Mouse (Mus musculus) C2C12 (cell line): ENCODE results near the gene Colgalt1. TPM values are rescaled to one million over a fixed set of nuclear protein-coding genes. Genes with fewer than 3 reads are reported as not detected.

ENCODE experiments used
- H3K27me3 ChIP-seq: one replicate; pipeline ENCODE4 v1.6.1; 2011; ENCODE audit not compliant: control insufficient read depth, insufficient read depth, insufficient read length
- H3K36me3 ChIP-seq: one replicate; pipeline ENCODE4 v1.6.1; 2011; ENCODE audit not compliant: control insufficient read depth, insufficient read depth
- H3K4me3 ChIP-seq: one replicate; pipeline ENCODE4 v1.5.1; 2011; ENCODE audit warnings: mild to moderate bottlenecking, control low read depth; ENCODE audit not compliant: poor library complexity, insufficient read depth, severe bottlenecking
- H3K79me2 ChIP-seq: one replicate; pipeline ENCODE4 v1.6.1; 2011; ENCODE audit not compliant: control insufficient read depth, insufficient read depth
- H3K79me3 ChIP-seq: one replicate; pipeline ENCODE4 v1.6.1; 2011; ENCODE audit warnings: low read depth, control low read depth
- H3ac ChIP-seq: one replicate; pipeline ENCODE3; 2011; ENCODE audit warnings: low read depth; ENCODE audit not compliant: control insufficient read depth, insufficient read length
- CEBPB ChIP-seq: IDR thresholded peaks from one replicate; pipeline ENCODE4 v1.6.1; 2011; ENCODE audit warnings: low read depth, mild to moderate bottlenecking, control low read depth, moderate library complexity
- CTCF ChIP-seq: IDR thresholded peaks from one replicate; pipeline ENCODE4 v1.5.1; 2011; ENCODE audit not compliant: control insufficient read depth, insufficient read depth, insufficient read length
- FOSL1 ChIP-seq: IDR thresholded peaks from one replicate; pipeline ENCODE4 v1.8.0; 2011; ENCODE audit warnings: mild to moderate bottlenecking, low read length; ENCODE audit not compliant: poor library complexity, insufficient read depth, severe bottlenecking
- MAX ChIP-seq: IDR thresholded peaks from one replicate; pipeline ENCODE4 v1.6.1; 2011; ENCODE audit warnings: mild to moderate bottlenecking, control low read depth
- MYOD1 ChIP-seq: IDR thresholded peaks from one replicate; pipeline ENCODE4 v1.6.1; 2011; ENCODE audit warnings: low read depth; ENCODE audit not compliant: control insufficient read depth, insufficient read length
- MYOG ChIP-seq: IDR thresholded peaks from one replicate; pipeline ENCODE4 v1.6.1; 2011; ENCODE audit not compliant: control insufficient read depth, insufficient read length; ENCODE audit errors: extremely low read depth
- USF1 ChIP-seq: IDR thresholded peaks from one replicate; pipeline ENCODE4 v1.6.1; 2011; ENCODE audit warnings: low read depth, mild to moderate bottlenecking, control low read depth, moderate library complexity
- long read RNA-seq, 2 experiments: library from polyadenylated mRNA; unstranded; transcript quantifications; one replicate each; pipeline ENCODE4 v2.0.0; 2019 to 2020
- polyA plus RNA-seq: library from polyadenylated mRNA; unstranded; fragments of >200 nt; fragmentation: generic; extraction: Trizol; gene quantifications from one replicate; pipeline ENCODE4 v1.2.1, GENCODE M21; 2012; ENCODE audit warnings: missing spikeins

Gene Colgalt1
- polyA plus RNA-seq: 72.3 TPM
- long read RNA-seq, experiment 1, transcript Colgalt1-201 (12 exons, 3,207 nt): major isoform, 30 of 42 reads
- long read RNA-seq, experiment 1, partial matches to known transcripts: 6 of 42 reads
- long read RNA-seq, experiment 1, other reads (novel, unspliced or antisense): 6 of 42 reads
- long read RNA-seq, experiment 2, transcript Colgalt1-201 (12 exons, 3,207 nt): major isoform, 595 of 602 reads
- long read RNA-seq, experiment 2, partial matches to known transcripts: 4 of 602 reads
- long read RNA-seq, experiment 2, other reads (novel, unspliced or antisense): 2 of 602 reads

DNA sequence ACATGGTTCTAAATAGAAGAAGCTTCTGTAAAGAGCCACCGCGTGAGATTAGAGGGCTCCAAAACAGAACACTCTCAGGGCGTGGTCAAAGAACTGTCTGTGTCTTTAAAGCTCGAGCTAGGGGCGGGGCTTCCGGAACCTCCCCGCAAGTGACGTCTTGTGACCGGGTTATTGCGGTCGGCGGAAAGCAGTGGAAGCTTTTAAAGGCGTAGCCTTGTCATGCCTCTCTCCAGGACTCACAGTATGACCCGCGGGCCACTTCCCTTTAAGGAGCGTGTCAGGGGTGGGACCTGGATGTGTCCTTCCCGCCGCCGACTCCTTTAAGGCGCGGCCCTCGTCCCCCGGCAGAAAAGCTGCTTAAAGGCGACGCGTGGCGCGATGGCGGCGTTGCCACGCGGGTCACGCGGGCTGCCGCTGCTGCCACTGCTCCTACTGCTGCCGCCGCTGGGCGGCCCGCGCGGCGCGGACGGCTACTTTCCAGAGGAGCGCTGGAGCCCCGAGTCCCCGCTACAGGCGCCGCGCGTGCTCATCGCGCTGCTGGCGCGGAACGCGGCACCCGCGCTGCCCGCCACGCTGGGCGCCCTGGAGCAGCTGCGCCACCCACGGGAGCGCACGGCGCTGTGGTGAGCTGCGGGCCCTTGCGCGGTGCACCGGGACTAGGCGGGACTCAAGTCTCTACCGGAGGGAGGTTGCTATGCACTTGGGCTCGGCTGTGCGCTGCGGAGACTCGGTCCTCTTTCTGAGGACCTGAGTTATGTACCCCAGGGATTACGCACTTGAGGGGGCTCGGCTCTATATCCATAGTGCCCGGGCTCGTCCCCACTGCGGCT, at the start of gene Colgalt1:
Gene Colgalt1, plus strand, starts transcription at position 177 of the 830 bp plus-strand sequence.
- H3K27me3 ChIP-seq: no peaks in the 10 kb centered on the region
- H3K79me3 ChIP-seq: peaks cover 13% of the 10 kb centered on the region
- peaks cover 15% of the 10 kb centered on the region for H3K36me3 ChIP-seq
- H3K4me3 ChIP-seq: peak within 1 kb of the TSS; percentile 76
- peaks cover 25% of the 10 kb centered on the region for H3K79me2 ChIP-seq
- TF ChIP-seq CTCF: peak; percentile 15
- no peak for TF ChIP-seq MYOG
- peak; percentile 71 for TF ChIP-seq MAX
- H3ac ChIP-seq: peak within 1 kb of the TSS; percentile 100

DNA sequence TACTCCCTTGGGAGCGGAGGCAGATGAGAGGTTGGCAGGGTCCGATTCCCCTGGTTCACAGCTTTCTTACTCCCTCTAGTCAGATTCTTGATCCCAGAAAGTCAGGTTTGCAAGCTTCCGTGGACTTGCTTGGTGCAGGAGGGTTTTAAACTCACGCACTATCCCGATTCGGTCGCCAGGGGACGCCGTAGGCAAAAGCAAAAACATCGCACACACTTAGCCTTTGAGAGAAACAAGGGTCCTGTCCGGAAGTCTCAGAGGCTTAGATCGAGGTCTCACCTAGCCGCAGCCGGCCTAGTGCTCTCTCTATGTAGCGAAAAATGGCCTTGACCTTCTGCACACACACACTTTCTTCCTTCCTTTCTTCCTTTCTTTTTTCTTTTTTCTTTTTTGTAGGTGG, 49.4 kb upstream of the Colgalt1 start:
- Histone ChIP-seq H3K79me3 (no peaks in the 10 kb centered on the region), H3K4me3 (no peak overlapping the region), H3ac (no peak overlapping the region), H3K27me3 (peaks cover 19% of the 10 kb centered on the region), H3K79me2 (no peaks in the 10 kb centered on the region), H3K36me3 (no peaks in the 10 kb centered on the region)
- TF ChIP-seq USF1 (no peak), MYOD1 (no peak), FOSL1 (no peak)

DNA sequence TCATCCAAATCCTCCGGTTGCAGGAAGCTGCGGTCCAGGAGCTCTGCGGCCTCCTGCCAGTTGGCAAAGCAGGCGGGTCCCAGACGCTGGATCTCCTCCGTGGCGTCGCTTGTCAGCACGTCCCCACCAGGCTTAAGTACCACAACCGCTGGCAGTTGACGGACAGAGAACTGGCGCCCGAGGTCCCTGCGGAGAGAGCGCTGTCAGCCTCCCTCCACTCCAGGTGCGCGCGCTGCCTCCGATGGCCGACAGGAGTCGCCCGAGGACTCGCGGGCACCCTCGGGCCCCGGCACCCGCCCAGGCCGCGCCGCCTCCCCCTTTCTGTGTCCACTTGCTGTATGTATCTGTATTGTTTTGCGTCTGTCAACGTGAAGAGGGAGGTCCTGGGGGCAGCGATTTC, 48.0 kb upstream of the Colgalt1 start:
- H3K27me3 ChIP-seq: peaks cover 10% of the 10 kb centered on the region
- TF ChIP-seq MYOG (no peak), CTCF (peak; percentile 98)
- no peak overlapping the region for H3K4me3 ChIP-seq

GRCm38 (mm10) chr8:71563992-71564391, 46.8 kb upstream of the Colgalt1 start:
- Histone ChIP-seq H3K36me3 (no peaks in the 10 kb centered on the region), H3K79me3 (no peaks in the 10 kb centered on the region), H3K79me2 (no peaks in the 10 kb centered on the region), H3ac (no peak overlapping the region), H3K4me3 (no peak overlapping the region), H3K27me3 (no peaks in the 10 kb centered on the region)
- TF ChIP-seq CEBPB (no peak), CTCF (no peak), USF1 (no peak), MYOG (no peak), MAX (no peak), FOSL1 (no peak), MYOD1 (no peak)

More for the DNA sequence above, 48.0 kb upstream of the Colgalt1 start:
- H3K79me3 ChIP-seq: no peaks in the 10 kb centered on the region
- H3K79me2 ChIP-seq: no peaks in the 10 kb centered on the region
- no peaks in the 10 kb centered on the region for H3K36me3 ChIP-seq
- no peak overlapping the region for H3ac ChIP-seq

GRCm38 (mm10) chr8:71566501-71566900, 44.3 kb upstream of the Colgalt1 start, which contains the start of gene Nxnl1:
Nxnl1 (minus strand) TSS chr8:71566601.
- Histone ChIP-seq H3ac (no peak within 1 kb of the TSS), H3K79me2 (no peaks in the 10 kb centered on the region), H3K27me3 (no peaks in the 10 kb centered on the region), H3K79me3 (no peaks in the 10 kb centered on the region), H3K4me3 (no peak within 1 kb of the TSS), H3K36me3 (no peaks in the 10 kb centered on the region)
- TF ChIP-seq MYOG (no peak), FOSL1 (no peak), USF1 (no peak), MAX (no peak), CEBPB (no peak), MYOD1 (no peak), CTCF (no peak)

GRCm38 (mm10) chr8:71567587-71567986, 43.2 kb upstream of the Colgalt1 start:
- no peak for TF ChIP-seq MYOD1
- TF ChIP-seq USF1: no peak
- no peak for TF ChIP-seq MYOG
- no peak for TF ChIP-seq MAX
- no peak for TF ChIP-seq CTCF
- TF ChIP-seq FOSL1: no peak
- no peak for TF ChIP-seq CEBPB

More at GRCm38 (mm10) chr8:71567587-71567986, 43.2 kb upstream of the Colgalt1 start:
- H3K79me3 ChIP-seq: no peaks in the 10 kb centered on the region
- no peak overlapping the region for H3K4me3 ChIP-seq
- no peaks in the 10 kb centered on the region for H3K36me3 ChIP-seq
- no peaks in the 10 kb centered on the region for H3K27me3 ChIP-seq
- no peak overlapping the region for H3ac ChIP-seq
- H3K79me2 ChIP-seq: no peaks in the 10 kb centered on the region
